Mouse (Mus musculus): ENCODE data around the gene Ucp1.
"Not testable (repeated sequence)": the region's sequence is repeated elsewhere in the genome, so short reads cannot be mapped to it uniquely, and the experiment has no call there.

The Ucp1 gene

DNA sequence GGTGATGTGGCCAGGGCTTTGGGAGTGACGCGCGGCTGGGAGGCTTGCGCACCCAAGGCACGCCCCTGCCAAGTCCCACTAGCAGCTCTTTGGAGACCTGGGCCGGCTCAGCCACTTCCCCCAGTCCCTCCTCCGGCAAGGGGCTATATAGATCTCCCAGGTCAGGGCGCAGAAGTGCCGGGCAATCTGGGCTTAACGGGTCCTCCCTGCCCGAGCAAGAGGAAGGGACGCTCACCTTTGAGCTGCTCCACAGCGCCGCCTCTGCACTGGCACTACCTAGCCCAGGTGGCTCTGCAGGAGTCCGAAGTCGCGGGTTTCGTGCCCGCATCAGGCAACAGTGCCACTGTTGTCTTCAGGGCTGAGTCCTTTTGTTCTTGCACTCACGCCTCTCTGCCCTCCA, at the start of gene Ucp1:
Gene Ucp1, plus strand, starts transcription at position 177 of the 400 bp plus-strand sequence.
- no peak for DNase-seq

DNA sequence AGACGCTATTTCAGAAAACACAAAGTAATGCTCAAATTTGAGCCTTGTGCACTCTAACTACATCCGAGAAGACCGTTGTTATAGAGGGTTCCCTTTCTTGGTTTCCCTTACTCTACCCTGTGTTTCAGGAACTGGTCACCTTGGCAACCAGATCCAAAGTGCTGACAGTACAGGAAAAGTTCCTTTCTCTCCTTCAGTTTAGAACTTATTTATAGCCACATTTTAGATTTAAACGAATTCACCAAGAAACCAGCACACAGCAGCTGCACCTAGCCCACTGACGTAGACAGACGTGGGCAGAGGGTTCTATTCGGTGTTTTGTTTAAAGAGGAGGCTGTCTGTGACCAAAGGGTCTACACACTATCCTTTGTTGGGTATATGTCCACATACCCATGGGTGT, 46.0 kb upstream of the Ucp1 start:
- DNase-seq: no peak

DNA sequence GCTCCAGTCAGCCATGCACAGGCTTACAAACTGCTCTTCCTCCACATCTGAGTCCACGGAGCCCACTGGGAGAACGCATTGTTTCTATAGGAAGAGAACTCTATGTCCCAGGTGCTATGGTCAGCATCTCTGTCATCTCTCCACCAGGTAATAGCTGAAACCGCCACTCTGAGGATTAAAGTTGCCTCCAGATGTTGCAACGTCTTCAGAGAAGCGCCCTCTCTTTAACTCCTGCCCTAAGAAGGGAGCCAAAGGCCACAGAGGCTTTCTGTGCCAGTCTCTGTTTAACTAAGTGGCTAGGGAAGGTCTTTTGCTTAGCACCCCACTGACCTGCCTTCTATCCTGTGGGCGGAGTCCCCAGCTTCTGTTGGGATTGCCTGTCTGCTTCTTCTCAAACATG, 39.3 kb upstream of the Ucp1 start:
- DNase-seq: no peak

DNA sequence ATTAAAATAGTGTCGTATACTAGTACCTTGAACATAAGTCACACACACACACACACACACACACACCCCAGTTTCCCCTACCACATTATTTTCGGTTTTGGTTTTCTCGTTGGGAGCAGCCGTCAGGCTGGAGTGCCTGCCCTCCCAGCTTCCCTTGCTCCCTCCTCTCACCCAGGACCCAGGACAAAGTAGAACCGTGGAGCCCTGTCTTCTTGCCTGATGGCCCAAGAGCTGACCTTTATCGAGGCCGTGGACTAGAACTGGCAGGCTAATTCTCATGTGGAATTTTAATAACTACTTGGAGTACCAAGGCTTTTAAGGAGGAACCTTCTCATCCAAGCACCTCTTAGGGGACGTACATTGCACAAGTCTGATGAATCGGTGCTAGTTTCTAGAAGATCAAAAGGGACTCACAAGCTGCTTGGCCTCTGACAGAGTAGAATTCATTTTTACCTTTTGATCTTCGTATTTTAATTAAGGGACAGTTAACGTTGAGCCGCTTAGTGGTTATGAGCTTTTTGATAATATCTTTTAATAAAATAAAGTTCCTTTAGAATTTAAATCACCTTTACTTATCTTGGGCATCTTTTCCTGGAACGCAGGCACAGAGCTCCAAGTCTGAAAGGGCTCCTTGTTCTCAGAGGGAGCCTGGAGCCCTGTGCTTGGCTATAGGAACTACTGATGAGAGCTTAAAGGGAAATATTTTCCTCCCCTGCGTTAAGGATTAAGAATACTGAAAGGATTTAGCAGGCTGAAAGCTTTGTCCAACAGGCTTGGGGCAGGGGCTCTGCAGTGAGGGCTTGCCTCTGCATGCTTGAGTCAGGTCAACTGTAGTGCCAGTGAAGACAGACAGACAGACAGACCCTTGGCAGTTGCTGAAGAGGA, 38.5 kb upstream of the Ucp1 start:
- DNase-seq: peak; percentile 13

DNA sequence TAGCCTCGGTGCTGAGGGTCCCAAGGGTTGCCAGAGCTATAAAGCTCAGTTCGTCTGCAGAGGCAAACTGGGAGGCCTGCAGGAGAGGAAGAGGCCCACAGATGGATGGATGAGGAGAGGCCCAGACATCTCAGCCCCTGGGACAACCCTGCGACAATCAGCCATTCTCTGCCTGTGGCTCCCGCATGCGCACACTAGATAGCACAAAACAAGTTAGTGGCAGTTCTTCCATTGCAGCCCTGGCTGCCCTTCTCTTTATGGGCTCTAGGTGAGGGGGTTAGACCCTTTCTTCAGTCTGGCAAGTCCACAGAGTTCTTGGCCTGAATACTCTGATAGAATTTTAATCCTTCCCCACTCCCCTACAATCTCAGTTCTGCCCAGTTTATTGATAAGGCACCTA, 37.4 kb upstream of the Ucp1 start:
- no peak for DNase-seq

DNA sequence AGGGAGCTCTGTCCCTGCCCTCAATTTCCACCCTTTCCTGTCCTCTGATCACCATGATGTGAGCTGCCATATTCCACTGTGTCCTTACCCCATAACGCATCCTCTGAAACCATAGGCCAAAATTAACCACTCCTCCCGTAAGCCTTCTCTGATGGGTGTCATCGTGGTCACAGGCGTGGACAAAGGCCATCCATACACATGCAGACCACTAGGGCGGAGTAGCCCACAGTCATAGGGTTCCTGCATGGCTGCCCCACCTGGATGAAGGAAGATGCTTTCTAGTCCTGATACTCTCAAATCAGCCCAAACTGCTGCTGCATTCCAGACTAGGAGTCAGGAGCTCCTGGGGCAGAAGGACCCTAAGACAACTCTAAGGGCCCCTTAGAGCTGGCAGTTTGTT, 32.5 kb upstream of the Ucp1 start:
- DNase-seq: no peak

DNA sequence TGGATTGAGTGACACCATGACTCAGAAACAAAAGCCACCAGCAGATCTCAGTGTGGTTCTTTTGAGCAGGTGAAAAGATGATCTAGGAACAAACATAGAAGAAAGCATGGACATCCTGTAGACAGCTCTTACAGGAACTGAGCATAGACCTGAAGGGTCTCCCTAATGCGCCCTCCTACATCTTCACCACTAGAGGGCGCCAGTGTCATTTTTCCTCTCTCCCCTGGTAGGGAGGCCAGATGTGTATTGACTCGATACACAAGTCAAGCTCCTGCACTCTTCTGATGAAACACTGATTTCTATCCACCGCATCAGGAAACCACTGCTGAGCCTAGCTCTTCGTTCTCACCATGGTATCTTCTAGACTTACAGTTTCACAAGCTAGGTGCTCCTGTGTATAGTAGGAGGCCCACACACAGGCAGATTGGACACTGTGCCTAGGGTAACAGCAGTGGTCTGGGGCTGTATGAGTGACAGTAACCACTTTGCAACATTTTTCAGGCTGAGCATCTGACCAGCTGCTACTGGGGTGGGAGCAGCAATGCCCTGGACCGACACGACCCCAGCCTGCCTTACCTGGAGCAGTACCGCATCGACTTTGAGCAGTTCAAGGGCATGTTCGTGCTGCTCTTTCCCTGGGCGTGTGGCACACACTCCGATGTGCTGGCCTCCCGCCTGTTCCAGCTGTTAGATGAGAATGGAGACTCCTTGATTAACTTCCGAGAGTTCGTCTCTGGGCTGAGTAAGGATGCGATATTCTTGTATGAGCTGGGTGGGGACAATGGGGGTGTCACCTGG, 29.5 kb upstream of the Ucp1 start:
- DNase-seq: peak; percentile 53

DNA sequence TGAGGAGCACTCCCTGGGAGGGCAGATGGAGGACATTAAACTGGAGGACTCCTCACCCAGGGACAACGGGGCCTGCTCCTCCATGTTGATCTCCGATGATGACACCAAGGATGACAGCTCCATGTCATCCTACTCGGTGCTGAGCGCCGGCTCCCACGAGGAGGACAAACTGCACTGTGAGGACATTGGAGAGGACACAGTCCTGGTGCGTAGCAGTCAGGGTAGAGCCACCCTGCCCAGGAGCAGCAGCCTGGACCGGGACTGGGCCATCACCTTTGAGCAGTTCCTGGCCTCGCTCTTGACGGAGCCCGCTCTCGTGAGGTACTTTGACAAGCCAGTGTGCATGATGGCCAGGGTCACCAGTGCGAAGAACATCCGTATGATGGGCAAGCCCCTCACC, 19.0 kb upstream of the Ucp1 start:
- DNase-seq: no peak

DNA sequence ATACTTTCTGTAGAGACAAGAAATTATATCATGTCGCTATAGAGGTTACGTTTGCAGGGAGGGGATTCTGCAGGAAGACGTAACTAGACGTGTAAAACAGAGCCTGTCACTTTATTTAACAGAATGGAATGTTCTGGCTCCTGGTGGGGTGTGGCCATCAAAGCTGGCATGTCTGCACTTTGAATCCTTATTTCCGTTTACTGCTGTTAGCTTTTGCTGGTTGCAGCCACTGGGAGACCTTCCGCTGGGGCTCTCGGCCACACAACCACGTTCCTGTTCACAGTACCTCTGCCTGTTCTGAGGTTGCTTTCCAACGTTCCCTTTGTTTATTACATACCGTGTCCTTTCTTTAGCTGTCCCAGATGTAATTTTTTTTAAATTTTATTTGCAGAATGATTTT, 17.7 kb upstream of the Ucp1 start:
- DNase-seq: no peak

DNA sequence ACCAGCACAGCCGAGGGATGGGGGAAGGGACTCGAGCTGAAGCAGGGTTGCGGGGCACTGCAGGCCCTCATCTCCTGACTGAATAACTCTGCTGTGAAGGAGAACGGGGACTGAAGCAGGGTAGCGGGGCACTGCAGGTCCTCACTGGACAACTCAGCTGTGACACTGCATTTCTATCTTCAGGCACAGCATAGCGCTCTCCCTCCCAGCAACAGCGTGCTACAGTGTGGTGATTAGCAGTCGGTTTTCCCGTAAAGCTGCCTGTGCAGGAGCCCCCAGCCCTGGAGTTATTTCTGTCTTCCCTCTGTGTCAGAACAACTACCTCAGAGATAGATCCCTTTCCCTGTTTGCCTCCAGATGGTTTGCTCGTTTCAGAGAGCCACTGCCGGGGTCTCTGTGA, 15.7 kb upstream of the Ucp1 start:
- no peak for DNase-seq

DNA sequence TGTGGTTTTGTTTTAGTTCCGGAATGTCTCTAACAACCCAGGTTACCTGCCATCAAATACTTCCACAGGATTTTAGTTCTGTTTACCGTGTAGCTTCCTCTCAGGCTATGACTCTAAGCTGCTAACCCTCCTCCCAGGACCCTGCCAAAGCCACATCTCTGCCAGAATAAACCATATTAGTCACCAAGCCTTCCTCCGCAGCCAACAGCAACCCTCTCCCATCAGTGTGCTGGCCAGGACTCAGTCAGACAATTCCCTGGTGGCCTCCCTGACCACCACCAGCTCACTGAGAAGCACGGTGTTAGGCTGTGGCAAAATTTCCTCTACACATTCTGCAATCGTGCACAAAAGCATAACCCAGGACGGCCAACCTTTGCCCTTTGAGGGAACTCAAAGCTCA, 11.7 kb upstream of the Ucp1 start:
- no peak for DNase-seq

DNA sequence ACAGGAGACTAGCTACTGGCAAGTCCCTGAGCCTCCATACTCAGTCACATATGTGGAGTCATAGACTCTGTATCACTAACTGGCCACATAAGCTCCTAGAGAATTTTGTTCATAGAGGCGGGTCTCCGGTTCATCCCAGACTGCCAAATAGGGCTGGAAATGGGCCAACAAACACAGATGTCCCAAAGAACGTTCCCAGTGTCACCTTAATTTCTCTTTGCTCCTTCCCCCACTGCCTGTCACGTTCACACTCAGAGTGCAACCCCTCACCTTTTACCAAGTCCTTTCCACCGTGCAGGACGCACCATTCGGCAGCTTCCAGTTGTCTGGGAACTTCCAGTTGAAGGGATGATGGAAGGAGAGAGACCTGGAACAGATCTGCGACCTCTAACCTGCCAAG, 4.8 kb upstream of the Ucp1 start:
- no peak for DNase-seq

DNA sequence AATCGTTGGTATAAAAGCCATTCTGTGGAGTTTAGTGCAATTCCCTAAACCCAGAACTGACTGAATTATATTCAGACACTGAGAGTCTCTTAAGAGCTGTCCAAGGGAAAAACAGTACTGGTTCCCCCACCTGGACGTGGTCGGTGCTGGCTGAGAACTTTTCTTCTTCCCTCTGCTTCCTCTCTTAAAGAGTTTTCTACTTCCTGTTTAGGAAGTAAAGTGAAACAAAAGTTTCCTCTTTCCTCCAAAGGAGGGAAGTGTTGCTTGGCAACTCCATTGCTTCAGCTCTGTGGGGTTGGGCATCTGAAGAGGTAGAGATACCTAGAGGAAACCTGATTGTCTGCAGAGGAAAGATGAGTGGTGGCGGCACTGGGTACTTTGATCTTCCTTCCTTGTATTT, 7.2 kb downstream of the Ucp1 start:
- no peak for DNase-seq

DNA sequence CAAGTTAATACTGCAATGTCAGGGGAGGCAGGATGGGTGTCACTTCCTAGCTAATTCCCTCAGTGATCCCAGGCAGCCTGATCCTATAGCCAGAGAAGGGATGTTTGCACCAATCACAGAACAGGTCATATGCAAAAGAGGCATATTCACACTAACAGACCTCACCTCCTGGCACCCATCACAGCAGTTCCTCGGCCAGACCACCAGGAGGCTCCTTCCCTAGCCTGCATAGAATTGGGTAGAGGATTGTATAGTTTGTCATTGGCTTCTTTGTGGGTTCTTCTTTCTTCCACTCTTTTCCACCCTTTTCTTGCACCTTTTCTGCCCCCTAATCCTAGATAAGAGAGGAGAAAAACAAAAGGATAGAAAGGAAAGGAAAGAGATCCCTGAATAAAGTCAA, 10.0 kb downstream of the Ucp1 start:
- no peak for DNase-seq

DNA sequence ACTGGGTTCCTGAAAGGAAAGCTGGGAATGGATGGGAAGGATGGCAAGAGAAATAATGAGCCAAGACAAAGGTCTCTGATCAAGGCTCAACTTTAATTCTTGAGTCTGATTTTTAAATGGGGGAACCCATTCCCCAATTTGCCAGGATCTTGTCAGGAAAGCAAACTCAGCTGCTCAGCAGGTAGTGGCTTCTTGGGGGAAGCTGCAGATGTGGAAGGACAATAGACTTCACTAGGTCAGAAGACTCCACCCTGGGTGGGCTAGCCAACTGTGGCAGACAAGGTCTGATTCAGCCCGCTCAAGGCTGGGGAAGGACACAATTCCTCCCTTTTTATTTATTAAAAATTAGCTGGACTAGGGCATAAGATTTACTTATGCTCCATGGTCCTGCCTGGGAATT, 14.8 kb downstream of the Ucp1 start:
- DNase-seq: no peak

DNA sequence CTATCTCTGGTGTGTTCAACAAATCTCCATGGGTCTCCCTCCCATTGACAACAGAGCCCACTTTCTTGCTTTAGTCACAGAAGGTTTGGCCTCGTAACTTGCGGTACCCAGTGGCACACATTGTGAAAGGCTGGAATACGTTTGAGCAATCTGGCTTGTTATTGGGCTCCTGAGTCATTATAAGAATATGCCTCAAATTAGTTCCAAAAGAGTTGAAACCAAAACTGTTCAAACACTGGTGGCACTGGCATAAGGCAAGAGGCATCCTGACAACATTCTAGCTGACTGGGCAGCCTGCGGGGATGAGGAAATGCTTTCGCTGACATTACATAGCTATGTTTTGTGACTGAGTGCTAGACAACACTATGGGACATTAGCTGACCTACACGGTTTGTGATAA, 19.7 kb downstream of the Ucp1 start:
- no peak for DNase-seq

DNA sequence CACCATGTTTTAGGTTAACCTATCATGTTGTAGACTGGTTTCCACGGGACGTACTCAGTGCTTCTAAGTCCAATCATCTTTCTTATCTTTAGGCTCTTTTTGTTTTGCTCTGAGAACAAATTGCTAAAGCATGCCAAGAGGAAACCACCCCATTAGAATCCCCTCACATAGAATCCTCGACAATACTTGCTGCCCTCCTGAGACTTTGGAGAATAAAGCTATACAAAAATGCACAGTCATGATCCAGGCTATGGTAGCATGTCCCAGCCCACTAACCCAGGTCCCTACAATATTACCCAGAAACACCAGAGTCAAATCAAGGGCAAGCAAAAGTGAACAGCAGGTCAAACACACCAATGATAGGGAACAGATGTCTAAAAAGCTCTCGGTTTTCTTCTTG, 24.9 kb downstream of the Ucp1 start:
- DNase-seq: not testable (repeated sequence)

DNA sequence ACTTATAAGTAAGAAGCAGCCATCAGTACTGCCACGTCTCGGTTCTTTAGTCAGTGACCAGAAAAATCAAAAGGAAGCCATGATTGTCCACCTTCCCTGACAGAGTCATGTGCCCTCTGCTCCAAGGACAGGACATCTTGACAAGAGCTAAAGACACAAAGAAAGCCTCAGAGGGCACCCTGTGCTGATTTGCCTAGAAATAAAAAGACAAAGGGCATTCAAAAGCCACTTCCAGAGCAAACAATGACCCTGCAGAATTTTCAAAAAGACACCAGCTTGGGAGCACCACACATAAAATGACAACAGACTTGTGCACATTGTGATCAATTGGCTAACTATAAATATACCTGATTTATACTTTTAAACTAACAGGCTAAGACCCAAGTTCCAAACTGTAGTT, 25.5 kb downstream of the Ucp1 start:
- no peak for DNase-seq

DNA sequence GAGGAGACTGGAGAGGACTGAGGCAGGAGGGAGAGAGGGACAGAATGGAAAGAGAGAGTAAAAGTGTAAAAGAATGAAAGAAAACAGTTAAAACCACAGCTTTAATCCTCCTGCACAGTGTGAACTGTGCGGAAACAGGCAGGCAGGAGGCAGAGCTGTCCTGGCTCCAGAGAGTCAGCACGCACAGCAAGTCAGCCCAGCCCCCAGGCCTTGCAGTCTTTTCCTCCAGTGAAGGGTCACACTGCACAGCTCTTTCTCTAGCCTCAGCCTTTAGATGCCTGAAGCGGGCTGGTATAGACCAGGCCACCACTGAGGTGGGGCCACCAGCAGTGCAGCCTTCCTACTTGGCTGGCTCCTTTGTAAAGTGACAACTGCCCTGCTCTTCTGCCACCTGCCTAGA, 30.4 kb downstream of the Ucp1 start:
- no peak for DNase-seq

DNA sequence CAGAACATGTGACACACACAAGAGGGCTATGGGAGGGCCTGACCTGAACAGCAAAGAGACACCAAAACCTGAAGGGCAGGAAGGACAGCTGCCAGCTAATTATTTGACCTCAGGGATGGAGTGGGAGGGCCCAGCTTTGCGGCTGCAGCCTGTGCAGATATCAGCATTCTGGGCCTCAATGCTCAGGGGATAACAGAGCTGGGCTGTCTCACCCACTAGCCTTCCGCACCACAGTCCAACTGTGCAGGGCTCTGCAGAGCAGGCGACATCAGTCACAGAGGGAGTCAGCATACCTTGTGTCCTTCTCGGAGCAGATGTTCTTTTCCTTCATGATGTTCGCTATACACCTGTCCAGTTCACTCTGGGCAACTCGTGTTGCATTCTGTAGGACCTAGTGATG, 32.2 kb downstream of the Ucp1 start:
- no peak for DNase-seq

DNA sequence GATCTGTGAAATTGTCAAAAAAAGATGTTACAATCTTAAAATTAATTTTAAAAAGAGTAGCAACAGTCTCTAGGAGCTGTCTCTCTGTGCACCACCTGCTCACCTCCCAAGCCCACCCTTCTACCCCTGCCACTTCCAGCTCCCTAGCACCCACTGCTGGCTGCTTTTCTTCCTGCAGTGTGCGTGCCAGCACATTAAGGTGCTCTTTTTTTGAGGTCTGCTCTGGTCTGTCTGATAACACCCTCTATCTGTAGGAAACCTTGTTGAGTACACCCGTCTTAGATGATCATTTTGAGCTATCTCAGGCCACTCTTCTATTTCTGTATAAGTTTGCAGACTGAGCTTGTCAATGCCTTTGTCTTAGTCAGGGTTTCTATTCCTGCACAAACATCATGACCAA, 32.9 kb downstream of the Ucp1 start:
- DNase-seq: no peak

DNA sequence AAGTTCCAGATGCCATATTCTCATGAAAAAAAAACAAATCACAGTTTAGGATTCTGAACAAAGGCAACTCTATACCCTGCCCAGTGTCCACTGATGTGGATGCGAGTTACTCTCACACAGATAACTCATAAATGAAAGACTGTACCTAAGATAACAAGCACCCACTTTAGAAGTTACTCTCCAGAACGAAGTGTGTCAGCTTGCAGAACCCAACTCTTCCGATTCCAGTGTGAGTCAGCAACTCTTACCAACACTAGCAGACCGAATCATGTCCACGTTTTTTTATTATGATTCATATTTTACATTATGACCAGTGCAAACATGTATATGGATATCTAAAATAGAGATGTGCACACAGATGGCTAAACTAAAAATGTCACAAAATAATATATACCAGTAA, 37.7 kb downstream of the Ucp1 start:
- no peak for DNase-seq

DNA sequence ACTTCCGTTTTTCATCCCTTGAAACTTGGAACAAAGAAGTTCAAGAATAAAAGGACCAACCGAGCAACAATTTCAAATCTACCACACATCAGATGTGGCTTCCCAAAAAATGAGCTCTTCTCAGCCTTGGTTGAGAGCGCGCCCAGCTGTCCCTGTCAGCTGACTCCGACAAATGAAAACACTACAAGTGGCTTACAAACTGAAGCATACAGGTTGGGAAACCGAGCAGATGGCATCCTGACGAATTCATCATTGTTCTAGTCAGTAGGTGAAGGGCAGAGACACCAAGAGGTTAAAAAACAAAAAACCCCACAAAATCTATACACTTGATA, 41.4 kb downstream of the Ucp1 start:
- no peak for DNase-seq

DNA sequence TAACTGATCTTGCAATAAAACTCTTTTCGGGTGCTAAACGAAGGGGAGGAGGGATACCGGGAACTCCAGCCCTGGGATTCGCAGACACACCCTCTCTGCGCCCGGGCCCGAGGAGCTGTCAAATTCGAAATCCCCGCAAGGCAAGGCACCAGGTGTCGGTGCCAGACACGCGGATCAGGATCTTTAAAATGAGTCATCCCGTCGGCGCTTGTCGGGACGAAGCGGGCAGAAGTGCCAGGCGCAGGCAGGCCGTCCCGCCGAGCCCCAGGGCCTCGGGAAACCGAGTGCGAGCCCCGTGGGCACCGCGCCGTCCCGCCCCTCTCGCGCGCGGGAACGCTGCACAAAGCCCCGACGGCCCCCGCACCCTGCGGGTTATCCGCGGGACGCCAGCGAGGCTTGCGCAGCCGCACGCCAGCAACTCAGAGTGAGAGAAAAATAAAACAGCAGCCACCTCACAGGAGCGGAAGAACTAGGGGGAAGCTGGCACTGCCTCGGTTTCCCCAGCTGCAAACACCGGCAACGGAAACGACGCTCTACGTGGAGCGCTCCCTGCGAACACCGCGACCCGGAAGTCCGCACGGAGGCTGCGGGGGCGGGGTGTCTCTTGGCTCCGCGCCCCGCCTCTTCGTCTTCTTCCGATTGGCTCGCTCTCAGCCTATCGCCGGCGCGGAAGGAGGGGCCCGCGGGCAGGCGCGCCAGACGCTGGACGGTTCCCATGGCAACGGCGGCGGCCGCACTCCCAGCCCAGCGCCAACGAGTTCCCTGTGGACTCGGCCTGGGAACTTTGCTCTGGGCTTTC, 41.9 kb downstream of the Ucp1 start, which contains the start of gene Elmod2:
Gene Elmod2, minus strand, starts transcription at position 588 of the 799 bp plus-strand sequence.
- DNase-seq: peak; percentile 98

Data from kidney, adult 18-20 months (tissue).